Comparison of ENCODE assay signal across 18 mouse cellular contexts in the genomic region with DNA sequence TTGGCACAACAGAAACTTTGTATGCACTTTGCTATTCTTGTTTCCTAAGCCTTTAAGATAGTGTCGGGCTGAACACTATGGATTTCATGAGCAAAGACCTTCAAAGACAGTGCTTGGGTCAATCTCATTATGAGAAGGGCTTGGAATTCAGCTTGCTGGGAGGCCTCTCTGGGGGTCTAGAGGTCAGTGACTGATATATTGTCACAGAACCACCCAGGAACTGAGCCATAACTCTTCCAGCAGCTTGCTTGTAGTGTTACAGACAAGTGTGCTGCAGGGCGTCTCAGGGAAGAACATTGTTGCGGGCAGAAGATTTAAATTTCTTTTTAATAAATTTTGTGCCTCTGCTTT.
A peak's percentile ranks its signal among the peaks of the same experiment; 100 is the strongest.
DNase-seq lines count a peak whose midpoint lies in the region; ATAC-seq and TF ChIP-seq lines count a peak whose summit lies in the region.
"Had no signal": no experiment of that assay in that cellular context is flagged by ENCODE, and none has a peak within 500 bp of the region (broad histone marks: within the 10 kb centered on the region; RNA-seq: fewer than 3 reads in every experiment).

No protein-coding gene starts in this region.

- H3K9me3 ChIP-seq in forebrain, embryonic 11.5 days (ENCODE audit: control insufficient read depth, low read length): no peaks in the 10 kb centered on the region
- H3K9me3 ChIP-seq in forebrain, embryonic 10.5 days: no peaks in the 10 kb centered on the region
- no peaks in the 10 kb centered on the region for H3K9me3 ChIP-seq in lung, embryonic 14.5 days (ENCODE audit: low read depth, low read length)
- H3K9me3 ChIP-seq in neural tube, embryonic 14.5 days (ENCODE audit: control insufficient read depth, low read length): no peaks in the 10 kb centered on the region
- H3K9me3 ChIP-seq: embryonic facial prominence, embryonic 13.5 days; forebrain, embryonic 12.5 days; heart, embryonic 12.5 days had no signal

- no peak for TF ChIP-seq CTCF in lung, embryonic 14.5 days (IDR thresholded peaks at IDR 0.05; ENCODE audit: low read depth)
- TF ChIP-seq CTCF in lung, adult 2 months (IDR thresholded peaks at IDR 0.05; ENCODE audit: insufficient read depth, low read length): no peak

- no peaks in the 10 kb centered on the region for H3K27me3 ChIP-seq in forebrain, embryonic 11.5 days (ENCODE audit: control insufficient read depth, insufficient read depth, low read length)
- no peaks in the 10 kb centered on the region for H3K27me3 ChIP-seq in forebrain, embryonic 10.5 days (ENCODE audit: poor library complexity, severe bottlenecking)
- no peaks in the 10 kb centered on the region for H3K27me3 ChIP-seq in lung, embryonic 14.5 days (ENCODE audit: insufficient read depth, low read length)
- H3K27me3 ChIP-seq in neural tube, embryonic 14.5 days (ENCODE audit: control insufficient read depth, insufficient read depth, low read length): no peaks in the 10 kb centered on the region
- H3K27me3 ChIP-seq: embryonic facial prominence, embryonic 13.5 days; forebrain, embryonic 12.5 days; heart, embryonic 12.5 days had no signal

- H3K36me3 ChIP-seq in forebrain, embryonic 11.5 days (ENCODE audit: control insufficient read depth, insufficient read depth, low read length): no peaks in the 10 kb centered on the region
- H3K36me3 ChIP-seq in forebrain, embryonic 10.5 days (replicated peaks): no peaks in the 10 kb centered on the region
- no peaks in the 10 kb centered on the region for H3K36me3 ChIP-seq in lung, embryonic 14.5 days (ENCODE audit: insufficient read depth)
- H3K36me3 ChIP-seq in neural tube, embryonic 14.5 days (ENCODE audit: control insufficient read depth, insufficient read depth, low read length): no peaks in the 10 kb centered on the region
- H3K36me3 ChIP-seq: embryonic facial prominence, embryonic 13.5 days; forebrain, embryonic 12.5 days; heart, embryonic 12.5 days had no signal

- H3K4me1 ChIP-seq in forebrain, embryonic 11.5 days (replicated peaks; ENCODE audit: control insufficient read depth, insufficient read depth, low read length): no peaks in the 10 kb centered on the region
- peaks cover 16% of the 10 kb centered on the region for H3K4me1 ChIP-seq in forebrain, embryonic 10.5 days
- no peaks in the 10 kb centered on the region for H3K4me1 ChIP-seq in lung, embryonic 14.5 days (ENCODE audit: insufficient read depth)
- no peaks in the 10 kb centered on the region for H3K4me1 ChIP-seq in lung, adult 2 months (ENCODE audit: control insufficient read depth, insufficient read depth, low read length)
- no peaks in the 10 kb centered on the region; the same call in 1 of the 2 replicates for H3K4me1 ChIP-seq in neural tube, embryonic 14.5 days (ENCODE audit: control insufficient read depth, insufficient read depth, low read length)
- H3K4me1 ChIP-seq: embryonic facial prominence, embryonic 13.5 days; heart, embryonic 12.5 days had no signal

- TF ChIP-seq POLR2A in lung, adult 2 months (IDR thresholded peaks at IDR 0.05; ENCODE audit: borderline replicate concordance, extremely low read depth, low read depth, low read length): no peak

- DNase-seq in forebrain, embryonic 11.5 days (ENCODE audit: low spot score): no peak
- DNase-seq in forebrain, embryonic 10.5 days (ENCODE audit: extremely low spot score, low spot score): no peak
- DNase-seq in lung, embryonic 14.5 days: peak; percentile 45
- DNase-seq in lung, adult 2 months: no peak
- DNase-seq in kidney, postnatal 14 days: peak; percentile 29
- no peak for DNase-seq in adipocyte (ENCODE audit: low spot score)
- no peak for DNase-seq in frontal cortex, postnatal 25 days (ENCODE audit: low spot score in 2 of 2)
- DNase-seq: adrenal gland, postnatal 36 days; cerebellum, postnatal 14 days; heart, postnatal 4 days; liver; lung, adult 18-20 months; thymus, postnatal 25 days had no signal

- no peak overlapping the region for H3K4me2 ChIP-seq in forebrain, embryonic 11.5 days (ENCODE audit: low read depth, low read length, severe bottlenecking)
- no peak overlapping the region for H3K4me2 ChIP-seq in lung, embryonic 14.5 days
- H3K4me2 ChIP-seq in neural tube, embryonic 14.5 days (ENCODE audit: low read depth, low read length): no peak overlapping the region
- H3K4me2 ChIP-seq: embryonic facial prominence, embryonic 13.5 days; forebrain, embryonic 12.5 days; heart, embryonic 12.5 days had no signal

- WGBS in forebrain, embryonic 11.5 days: 41% methylated on average over 3 of the region's 3 CpGs
- 52% methylated on average over 3 of the region's 3 CpGs for WGBS in forebrain, embryonic 10.5 days
- 27% methylated on average over 3 of the region's 3 CpGs for WGBS in lung, embryonic 14.5 days
- 75% methylated on average over 3 of the region's 3 CpGs for WGBS in lung, adult 2 months
- WGBS in neural tube, embryonic 14.5 days: 8% methylated on average over 3 of the region's 3 CpGs

- peak; percentile 53; the same call in 1 of the 2 replicates for ATAC-seq in forebrain, embryonic 11.5 days (replicated peaks; ENCODE audit: low FRiP score)
- ATAC-seq in lung, embryonic 14.5 days (ENCODE audit: insufficient read depth): peak; percentile 55; the same call in 1 of the 2 replicates
- peak; percentile 46; the same call in 1 of the 2 replicates for ATAC-seq in neural tube, embryonic 14.5 days (ENCODE audit: low read depth)

- H3K4me3 ChIP-seq in forebrain, embryonic 11.5 days (ENCODE audit: low read depth, low read length): no peak overlapping the region
- H3K4me3 ChIP-seq in forebrain, embryonic 10.5 days: no peak overlapping the region
- no peak overlapping the region for H3K4me3 ChIP-seq in lung, embryonic 14.5 days (ENCODE audit: low read depth, low read length)
- no peak overlapping the region for H3K4me3 ChIP-seq in lung, adult 2 months (replicated peaks; ENCODE audit: extremely low read depth, low read depth, low read length)
- no peak overlapping the region for H3K4me3 ChIP-seq in neural tube, embryonic 14.5 days (ENCODE audit: low read depth, low read length)
- H3K4me3 ChIP-seq: embryonic facial prominence, embryonic 13.5 days; forebrain, embryonic 12.5 days; heart, embryonic 12.5 days had no signal

- no peak overlapping the region for H3K9ac ChIP-seq in forebrain, embryonic 11.5 days (ENCODE audit: low read length)
- no peak overlapping the region for H3K9ac ChIP-seq in lung, embryonic 14.5 days
- no peak overlapping the region for H3K9ac ChIP-seq in neural tube, embryonic 14.5 days (replicated peaks; ENCODE audit: low read depth, low read length)
- H3K9ac ChIP-seq: embryonic facial prominence, embryonic 13.5 days; forebrain, embryonic 12.5 days; heart, embryonic 12.5 days had no signal

- H3K27ac ChIP-seq in forebrain, embryonic 11.5 days (ENCODE audit: low read depth, low read length): no peak overlapping the region
- H3K27ac ChIP-seq in forebrain, embryonic 10.5 days: no peak overlapping the region
- H3K27ac ChIP-seq in lung, embryonic 14.5 days (ENCODE audit: low read depth): no peak overlapping the region
- no peak overlapping the region for H3K27ac ChIP-seq in neural tube, embryonic 14.5 days (ENCODE audit: low read depth, low read length)
- H3K27ac ChIP-seq: embryonic facial prominence, embryonic 13.5 days; forebrain, embryonic 12.5 days; stomach, postnatal 0 days had no signal

Comparison
In these comparisons a context has a peak if more than half of its experiments do, and no peak if none do; other contexts are left out.
1. DNase-seq: peak in lung, embryonic 14.5 days (single experiment) and kidney, postnatal 14 days (single experiment); none in forebrain, embryonic 11.5 days (single experiment), forebrain, embryonic 10.5 days (single experiment), lung, adult 2 months (single experiment), adipocyte (single experiment) and frontal cortex, postnatal 25 days (0 of 2).
2. Peak in every context shown above with its lines, with median percentiles within 50 percentile points of each other: ATAC-seq.